Mouse (Mus musculus): ENCODE data around the gene Fbln1. TPM values are rescaled to one million over a fixed set of nuclear protein-coding genes. Genes with fewer than 3 reads are reported as not detected.

Gene Fbln1
- total RNA-seq, 1 experiment from 2014 or later: 37.1 TPM

Other genes with a start within 250 kb of the Fbln1 start
- gene 5031439G07Rik, start 217.4 kb upstream of the Fbln1 start, total RNA-seq (2021): 18.6 and 28.8 TPM in 2 replicates
- not detected in 2 replicates for gene Upk3a, start 188.8 kb upstream of the Fbln1 start, total RNA-seq (2021)
- gene Fam118a, start 177.0 kb upstream of the Fbln1 start, total RNA-seq (2021): 9.0 and 15.8 TPM in 2 replicates
- not detected in 2 replicates for gene Smc1b, start 74.0 kb upstream of the Fbln1 start, total RNA-seq (2021)
- gene Ribc2, start 73.9 kb upstream of the Fbln1 start, total RNA-seq (2021): not detected in 2 replicates
- gene Atxn10, start 130.3 kb downstream of the Fbln1 start, total RNA-seq (2021): 128 and 131 TPM in 2 replicates